Mouse (Mus musculus) urinary bladder, postnatal 36 days (tissue): ENCODE measurements around the gene Magix.

Experiments used
- DNase-seq, 2 experiments: peaks; one replicate each; pipeline ENCODE4 v3.0.0; 2022; ENCODE audit warnings: low spot score in 2 of 2, mixed read lengths in 1 of 2

Magix gene

GRCm38 (mm10) chrX:7674284-7675000 lies 6.6 kb downstream of the Magix start:
- DNase-seq: peak in 1 of 2 experiments; percentile 34

GRCm38 (mm10) chrX:7673578-7674281 lies 7.3 kb downstream of the Magix start:
- peak; percentile 23 to 30 for DNase-seq

GRCm38 (mm10) chrX:7672739-7673138 lies 8.3 kb downstream of the Magix start:
- DNase-seq: no peak

- peak; percentile 50 to 55 for DNase-seq
These were observed 10.0 kb downstream of the Magix start, which contains the start of gene Plp2 for GRCm38 (mm10) chrX:7670921-7671623. Gene Plp2 (minus strand): TSS chrX:7671390.

GRCm38 (mm10) chrX:7670390-7670881 lies 10.6 kb downstream of the Magix start:
- DNase-seq: peak; percentile 59 to 74

- no peak for DNase-seq
These were observed 15.1 kb downstream of the Magix start for GRCm38 (mm10) chrX:7665739-7666502.

- no peak for DNase-seq
These were observed 16.3 kb downstream of the Magix start for GRCm38 (mm10) chrX:7664791-7665190.

GRCm38 (mm10) chrX:7662936-7663335 lies 18.1 kb downstream of the Magix start:
- DNase-seq: no peak

- no peak for DNase-seq
These were observed 20.0 kb downstream of the Magix start for GRCm38 (mm10) chrX:7661086-7661485.

GRCm38 (mm10) chrX:7658785-7659589 lies 22.1 kb downstream of the Magix start:
- peak in 1 of 2 experiments; percentile 32 for DNase-seq

- peak; percentile 41 to 60 for DNase-seq
These were observed 22.8 kb downstream of the Magix start for GRCm38 (mm10) chrX:7658031-7658784.

GRCm38 (mm10) chrX:7657221-7657639 lies 23.8 kb downstream of the Magix start, which contains the start of gene Prickle3:
Gene Prickle3 (plus strand): TSS chrX:7657260.
- peak; percentile 37 to 60 for DNase-seq

GRCm38 (mm10) chrX:7648671-7649304 lies 32.3 kb downstream of the Magix start:
- DNase-seq: peak; percentile 63 to 83

GRCm38 (mm10) chrX:7645349-7645748 lies 35.7 kb downstream of the Magix start:
- DNase-seq: peak; percentile 59 to 74

GRCm38 (mm10) chrX:7640785-7641184 lies 40.3 kb downstream of the Magix start:
- DNase-seq: no peak

- no peak for DNase-seq
These were observed 41.3 kb downstream of the Magix start for GRCm38 (mm10) chrX:7639536-7640325.

GRCm38 (mm10) chrX:7638401-7639091 lies 42.5 kb downstream of the Magix start, which contains the start of gene Syp:
Gene Syp (plus strand): TSS chrX:7638471.
- DNase-seq: peak; percentile 44 to 52

GRCm38 (mm10) chrX:7635101-7635500 lies 46.0 kb downstream of the Magix start:
- DNase-seq: no peak
